In the genomic region with DNA sequence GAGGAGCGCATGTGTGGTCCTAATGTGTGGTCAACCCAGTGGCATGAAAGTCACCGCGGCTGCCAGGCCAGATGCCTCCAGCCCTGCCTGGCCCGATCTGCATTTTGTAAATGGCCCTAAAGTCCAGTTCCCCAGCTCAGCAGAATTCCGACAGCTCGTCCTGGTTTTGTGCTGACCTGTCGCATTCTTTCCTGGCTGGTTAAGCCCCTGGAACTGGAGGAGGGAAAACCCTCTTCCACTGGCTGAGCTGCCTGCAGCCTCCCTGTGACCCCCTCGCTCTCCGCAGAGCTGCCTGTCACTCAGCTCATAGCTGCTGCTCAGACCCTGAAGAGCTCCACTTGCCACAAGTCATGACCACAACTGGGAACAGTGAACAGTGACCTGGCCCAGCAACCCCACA, we compare ENCODE assay signal across 17 mouse cellular contexts.
DNase-seq lines count a peak whose midpoint lies in the region; ATAC-seq lines count a peak whose summit lies in the region.
"Had no signal": no experiment of that assay in that cellular context is flagged by ENCODE, and none has a peak within 500 bp of the region (broad histone marks: within the 10 kb centered on the region; RNA-seq: fewer than 3 reads in every experiment).

No protein-coding gene starts in this region.

- H3K4me3 ChIP-seq in hindbrain, embryonic 13.5 days: no peak overlapping the region
- no peak overlapping the region for H3K4me3 ChIP-seq in hindbrain, embryonic 12.5 days
- H3K4me3 ChIP-seq in kidney, embryonic 15.5 days (replicated peaks): no peak overlapping the region
- no peak overlapping the region for H3K4me3 ChIP-seq in limb, embryonic 13.5 days
- no peak overlapping the region for H3K4me3 ChIP-seq in midbrain, embryonic 16.5 days (ENCODE audit: low read depth, low read length)
- H3K4me3 ChIP-seq: embryonic facial prominence, embryonic 15.5 days; forebrain, embryonic 15.5 days; liver, embryonic 15.5 days had no signal

- no peaks in the 10 kb centered on the region for H3K36me3 ChIP-seq in hindbrain, embryonic 13.5 days
- no peaks in the 10 kb centered on the region for H3K36me3 ChIP-seq in hindbrain, embryonic 12.5 days
- no peaks in the 10 kb centered on the region for H3K36me3 ChIP-seq in kidney, embryonic 15.5 days
- no peaks in the 10 kb centered on the region for H3K36me3 ChIP-seq in limb, embryonic 13.5 days
- H3K36me3 ChIP-seq in midbrain, embryonic 16.5 days (ENCODE audit: control insufficient read depth, insufficient read depth, low read length): no peaks in the 10 kb centered on the region
- H3K36me3 ChIP-seq: embryonic facial prominence, embryonic 15.5 days; forebrain, embryonic 15.5 days; liver, embryonic 15.5 days had no signal

- peaks cover 12% of the 10 kb centered on the region for H3K4me1 ChIP-seq in hindbrain, embryonic 13.5 days (replicated peaks)
- H3K4me1 ChIP-seq in hindbrain, embryonic 12.5 days: peaks cover 18% of the 10 kb centered on the region
- H3K4me1 ChIP-seq in kidney, embryonic 15.5 days: peaks cover 50% of the 10 kb centered on the region
- H3K4me1 ChIP-seq in limb, embryonic 13.5 days: peaks cover 40% of the 10 kb centered on the region
- no peaks in the 10 kb centered on the region for H3K4me1 ChIP-seq in midbrain, embryonic 16.5 days (ENCODE audit: control insufficient read depth, insufficient read depth, low read length)
- H3K4me1 ChIP-seq: forebrain, embryonic 15.5 days; liver, embryonic 15.5 days had no signal

- peak; percentile 66 for DNase-seq in embryo, embryonic 10.5 days (ENCODE audit: low spot score)
- DNase-seq in c-Kit-positive CD71-positive TER-119-positive erythroid progenitor cells, embryonic 14.5 days (ENCODE audit: low spot score): no peak
- DNase-seq in ovary, postnatal 14 days (ENCODE audit: low spot score): no peak
- DNase-seq: cerebellum, adult 9-10 months; lung, postnatal 36 days; midbrain, embryonic 14.5 days; right cerebral cortex, postnatal 4 days; thymus, adult 2 months had no signal

- 60% methylated on average over 9 of the region's 9 CpGs for WGBS in hindbrain, embryonic 13.5 days
- 41% methylated on average over 9 of the region's 9 CpGs for WGBS in hindbrain, embryonic 12.5 days
- 30% methylated on average over 9 of the region's 9 CpGs for WGBS in kidney, embryonic 15.5 days
- WGBS in limb, embryonic 13.5 days: 44% methylated on average over 9 of the region's 9 CpGs
- 62% methylated on average over 9 of the region's 9 CpGs for WGBS in midbrain, embryonic 16.5 days

- peaks cover 4% of the 10 kb centered on the region; the same call in 1 of the 2 replicates for H3K27me3 ChIP-seq in hindbrain, embryonic 13.5 days
- H3K27me3 ChIP-seq in hindbrain, embryonic 12.5 days: no peaks in the 10 kb centered on the region
- no peaks in the 10 kb centered on the region for H3K27me3 ChIP-seq in kidney, embryonic 15.5 days
- H3K27me3 ChIP-seq in limb, embryonic 13.5 days: peaks cover 10% of the 10 kb centered on the region; the same call in 1 of the 2 replicates
- no peaks in the 10 kb centered on the region for H3K27me3 ChIP-seq in midbrain, embryonic 16.5 days (ENCODE audit: control insufficient read depth, insufficient read depth, low read depth, low read length)
- H3K27me3 ChIP-seq: forebrain, embryonic 15.5 days; liver, embryonic 15.5 days had no signal

- no peak overlapping the region for H3K4me2 ChIP-seq in hindbrain, embryonic 13.5 days
- no peak overlapping the region for H3K4me2 ChIP-seq in hindbrain, embryonic 12.5 days (replicated peaks)
- no peak overlapping the region for H3K4me2 ChIP-seq in kidney, embryonic 15.5 days
- no peak overlapping the region for H3K4me2 ChIP-seq in limb, embryonic 13.5 days (replicated peaks)
- no peak overlapping the region for H3K4me2 ChIP-seq in midbrain, embryonic 16.5 days (ENCODE audit: low read length)
- H3K4me2 ChIP-seq: embryonic facial prominence, embryonic 15.5 days; forebrain, embryonic 15.5 days; liver, embryonic 15.5 days had no signal

- no peak for ATAC-seq in hindbrain, embryonic 13.5 days (ENCODE audit: low FRiP score)
- no peak for ATAC-seq in hindbrain, embryonic 12.5 days (ENCODE audit: low FRiP score)
- peak; percentile 44 for ATAC-seq in kidney, embryonic 15.5 days (replicated peaks; ENCODE audit: low FRiP score)
- ATAC-seq in limb, embryonic 13.5 days (ENCODE audit: low FRiP score, low read depth): peak; percentile 29; the same call in 1 of the 2 replicates
- ATAC-seq in midbrain, embryonic 16.5 days: no peak
- ATAC-seq: CD4-positive, CD25-positive, alpha-beta regulatory T cell, adult 4 months; forebrain, embryonic 15.5 days had no signal

- H3K9me3 ChIP-seq in hindbrain, embryonic 13.5 days: no peaks in the 10 kb centered on the region
- no peaks in the 10 kb centered on the region for H3K9me3 ChIP-seq in hindbrain, embryonic 12.5 days (replicated peaks)
- no peaks in the 10 kb centered on the region for H3K9me3 ChIP-seq in kidney, embryonic 15.5 days (replicated peaks)
- H3K9me3 ChIP-seq in limb, embryonic 13.5 days: no peaks in the 10 kb centered on the region
- no peaks in the 10 kb centered on the region for H3K9me3 ChIP-seq in midbrain, embryonic 16.5 days (replicated peaks; ENCODE audit: control insufficient read depth, low read length, poor library complexity, severe bottlenecking)
- H3K9me3 ChIP-seq: embryonic facial prominence, embryonic 15.5 days; forebrain, embryonic 15.5 days; liver, embryonic 15.5 days had no signal

- peak overlapping the region; percentile 19; the same call in 1 of the 2 replicates for H3K27ac ChIP-seq in hindbrain, embryonic 13.5 days
- no peak overlapping the region; the same call in 1 of the 2 replicates for H3K27ac ChIP-seq in hindbrain, embryonic 12.5 days
- peak overlapping the region; percentile 79 for H3K27ac ChIP-seq in kidney, embryonic 15.5 days
- H3K27ac ChIP-seq in limb, embryonic 13.5 days: no peak overlapping the region
- H3K27ac ChIP-seq in midbrain, embryonic 16.5 days (ENCODE audit: low read length): no peak overlapping the region
- H3K27ac ChIP-seq: embryonic facial prominence, embryonic 15.5 days; forebrain, embryonic 15.5 days; liver, embryonic 15.5 days had no signal

- no peak overlapping the region for H3K9ac ChIP-seq in hindbrain, embryonic 13.5 days
- H3K9ac ChIP-seq in hindbrain, embryonic 12.5 days: no peak overlapping the region
- no peak overlapping the region for H3K9ac ChIP-seq in kidney, embryonic 15.5 days
- H3K9ac ChIP-seq in limb, embryonic 13.5 days: no peak overlapping the region
- H3K9ac ChIP-seq in midbrain, embryonic 16.5 days (ENCODE audit: low read depth, low read length): no peak overlapping the region
- H3K9ac ChIP-seq: embryonic facial prominence, embryonic 15.5 days; forebrain, embryonic 15.5 days; liver, embryonic 15.5 days had no signal

Comparison
In these comparisons a context has a peak if more than half of its experiments do, and no peak if none do; other contexts are left out.
1. H3K27ac ChIP-seq: peak in hindbrain, embryonic 13.5 days (single experiment) and kidney, embryonic 15.5 days (single experiment); none in hindbrain, embryonic 12.5 days (single experiment), limb, embryonic 13.5 days (single experiment) and midbrain, embryonic 16.5 days (single experiment).
2. ATAC-seq: peak in kidney, embryonic 15.5 days (single experiment) and limb, embryonic 13.5 days (single experiment); none in hindbrain, embryonic 13.5 days (single experiment), hindbrain, embryonic 12.5 days (single experiment) and midbrain, embryonic 16.5 days (single experiment).